Mouse (Mus musculus): ENCODE measurements around the gene Gtf2ird1. TPM values are rescaled to one million over a fixed set of nuclear protein-coding genes. Genes with fewer than 3 reads are reported as not detected.

Gtf2ird1 gene
- total and polyA plus RNA-seq, 3 experiments = 12.8 to 39.0 (median 13.1) TPM

GRCm38 (mm10) chr5:134502591-134502990 is 46.1 kb upstream of the Gtf2ird1 start:
- Histone ChIP-seq H3K9me3 (replicated peaks; ENCODE audit: low read length) (no peaks in the 10 kb centered on the region), H3K27me3 (replicated peaks) (no peaks in the 10 kb centered on the region), H3K9ac (ENCODE audit: insufficient read depth, low read depth) (no peak overlapping the region), H3K79me2 (replicated peaks; ENCODE audit: control insufficient read depth, extremely low read depth, insufficient read depth, poor library complexity, severe bottlenecking) (no peaks in the 10 kb centered on the region), H3K4me1 (ENCODE audit: control insufficient read depth in 1 of 2, insufficient read depth in 2 of 2) (peaks cover 2 to 10% of the 10 kb centered on the region in 2 experiments; a peak in 3 of 4 replicates), H3K4me3 (replicated peaks in 1 of 3; ENCODE audit: low read depth in 2 of 3, low read length in 2 of 3, poor library complexity in 1 of 3) (no peak overlapping the region), H3K36me3 (replicated peaks in 1 of 2; ENCODE audit: control insufficient read depth in 1 of 2, insufficient read depth in 1 of 2, low read length in 1 of 2) (peaks cover 0 to 71% of the 10 kb centered on the region in 2 experiments), H3K4me2 (ENCODE audit: insufficient read depth, low read depth, poor library complexity, severe bottlenecking) (no peak overlapping the region), H3K27ac (ENCODE audit: insufficient read depth, low read depth) (no peak overlapping the region)
- TF ChIP-seq JUND (conservative IDR thresholded peaks at IDR 0.05; ENCODE audit: low read depth, low read length) (no peak), ZNF384 (IDR thresholded peaks at IDR 0.05; ENCODE audit: low read depth, low read length) (no peak), PAX5 (IDR thresholded peaks at IDR 0.05; ENCODE audit: low read length) (no peak), TCF12 (IDR thresholded peaks at IDR 0.05; ENCODE audit: low read depth, low read length) (no peak), UBTF (IDR thresholded peaks at IDR 0.05; ENCODE audit: low read depth, low read length) (no peak), MAX (IDR thresholded peaks at IDR 0.05; ENCODE audit: low read length) (no peak), RCOR1 (conservative IDR thresholded peaks at IDR 0.05; ENCODE audit: low read depth, low read length) (no peak), MXI1 (IDR thresholded peaks at IDR 0.05; ENCODE audit: low read depth, low read length) (no peak), KAT2A (IDR thresholded peaks at IDR 0.05; ENCODE audit: insufficient replicate concordance, low read length) (no peak), ZC3H11A (IDR thresholded peaks at IDR 0.05; ENCODE audit: low read depth, low read length) (no peak)
- dilution Hi-C loops (cut with MboI; ENCODE audit: extremely low pct_ligation_motif_present, extremely low pct_unique_long_range_greater_than_20kb, low sequenced_read_pairs) = no loop called here
- in situ Hi-C loops (cut with MboI; ENCODE audit: low pct_ligation_motif_present, low pct_unique_long_range_greater_than_20kb, low sequenced_read_pairs) = no loop called here
- no peak for DNase-seq (ENCODE audit: extremely low read depth)

GRCm38 (mm10) chr5:134501453-134501852 is 44.9 kb upstream of the Gtf2ird1 start:
- Histone ChIP-seq H3K4me1 (ENCODE audit: control insufficient read depth in 1 of 2, insufficient read depth in 2 of 2) (peaks cover 0 to 3% of the 10 kb centered on the region in 2 experiments; a peak in 1 of 4 replicates), H3K4me3 (replicated peaks in 1 of 3; ENCODE audit: low read depth in 2 of 3, low read length in 2 of 3, poor library complexity in 1 of 3) (no peak overlapping the region), H3K9ac (ENCODE audit: insufficient read depth, low read depth) (no peak overlapping the region), H3K36me3 (replicated peaks in 1 of 2; ENCODE audit: control insufficient read depth in 1 of 2, insufficient read depth in 1 of 2, low read length in 1 of 2) (peaks cover 0 to 80% of the 10 kb centered on the region in 2 experiments), H3K4me2 (ENCODE audit: insufficient read depth, low read depth, poor library complexity, severe bottlenecking) (no peak overlapping the region), H3K27ac (ENCODE audit: insufficient read depth, low read depth) (no peak overlapping the region), H3K27me3 (replicated peaks) (no peaks in the 10 kb centered on the region), H3K9me3 (replicated peaks; ENCODE audit: low read length) (no peaks in the 10 kb centered on the region), H3K79me2 (replicated peaks; ENCODE audit: control insufficient read depth, extremely low read depth, insufficient read depth, poor library complexity, severe bottlenecking) (no peaks in the 10 kb centered on the region)
- TF ChIP-seq RCOR1 (conservative IDR thresholded peaks at IDR 0.05; ENCODE audit: low read depth, low read length) = no peak
- TF ChIP-seq ZC3H11A (IDR thresholded peaks at IDR 0.05; ENCODE audit: low read depth, low read length) = no peak
- TF ChIP-seq SMC3 (IDR thresholded peaks at IDR 0.05; ENCODE audit: low read depth, low read length) = 0 out of 2 replicates have a peak, but pooled peaks have one; percentile 12
- peak in 1 of 2 experiments; percentile 21; a peak in 2 of 4 replicates for TF ChIP-seq CTCF (conservative IDR thresholded peaks at IDR 0.05 in 1 of 2, IDR thresholded peaks at IDR 0.05 in 1 of 2; ENCODE audit: low read depth in 2 of 2, low read length in 2 of 2)
- dilution Hi-C loops (cut with MboI; ENCODE audit: extremely low pct_ligation_motif_present, extremely low pct_unique_long_range_greater_than_20kb, low sequenced_read_pairs) = no loop called here
- no peak for DNase-seq (ENCODE audit: extremely low read depth)
- in situ Hi-C loops (cut with MboI; ENCODE audit: low pct_ligation_motif_present, low pct_unique_long_range_greater_than_20kb, low sequenced_read_pairs) = no loop called here

DNA sequence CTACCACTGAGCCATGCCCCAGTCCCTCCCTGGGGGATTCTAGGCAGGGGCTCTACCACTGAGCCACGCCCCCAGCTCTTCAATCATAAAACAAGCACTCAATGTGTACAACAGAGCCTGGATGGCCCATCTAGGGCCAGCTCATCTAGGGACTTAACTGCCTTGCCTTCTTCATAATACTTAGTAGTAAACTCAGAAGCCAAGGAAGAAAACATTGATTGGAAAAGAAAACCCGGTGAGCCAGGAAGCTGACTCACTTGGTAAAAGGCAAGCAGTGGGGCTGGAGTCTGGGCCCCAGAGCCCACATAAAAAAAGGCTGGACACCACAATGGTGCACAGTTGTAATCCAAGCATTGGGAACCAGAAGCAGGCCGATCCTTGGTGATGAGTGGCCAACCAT is 44.2 kb upstream of the Gtf2ird1 start:
- Histone ChIP-seq H3K79me2 (replicated peaks; ENCODE audit: control insufficient read depth, extremely low read depth, insufficient read depth, poor library complexity, severe bottlenecking) (no peaks in the 10 kb centered on the region), H3K27me3 (replicated peaks) (no peaks in the 10 kb centered on the region), H3K4me1 (ENCODE audit: control insufficient read depth in 1 of 2, insufficient read depth in 2 of 2) (peaks cover 0 to 4% of the 10 kb centered on the region in 2 experiments; a peak in 1 of 4 replicates), H3K36me3 (replicated peaks in 1 of 2; ENCODE audit: control insufficient read depth in 1 of 2, insufficient read depth in 1 of 2, low read length in 1 of 2) (peaks cover 0 to 80% of the 10 kb centered on the region in 2 experiments), H3K27ac (ENCODE audit: insufficient read depth, low read depth) (no peak overlapping the region), H3K9ac (ENCODE audit: insufficient read depth, low read depth) (no peak overlapping the region), H3K4me2 (ENCODE audit: insufficient read depth, low read depth, poor library complexity, severe bottlenecking) (no peak overlapping the region), H3K9me3 (replicated peaks; ENCODE audit: low read length) (no peaks in the 10 kb centered on the region), H3K4me3 (replicated peaks in 1 of 3; ENCODE audit: low read depth in 2 of 3, low read length in 2 of 3, poor library complexity in 1 of 3) (no peak overlapping the region)
- TF ChIP-seq TBP (conservative IDR thresholded peaks at IDR 0.05; ENCODE audit: low read depth, low read length) (no peak), ETS1 (conservative IDR thresholded peaks at IDR 0.05; ENCODE audit: low read depth, low read length) (no peak), NELFE (IDR thresholded peaks at IDR 0.05; ENCODE audit: low read depth, low read length) (no peak), JUND (conservative IDR thresholded peaks at IDR 0.05; ENCODE audit: low read depth, low read length) (no peak), KAT2A (IDR thresholded peaks at IDR 0.05; ENCODE audit: insufficient replicate concordance, low read length) (no peak), POLR2A (IDR thresholded peaks at IDR 0.05; ENCODE audit: low read depth, low read length) (no peak), IRF4 (IDR thresholded peaks at IDR 0.05; ENCODE audit: low read depth, low read length) (no peak), UBTF (IDR thresholded peaks at IDR 0.05; ENCODE audit: low read depth, low read length) (no peak), CTCF (conservative IDR thresholded peaks at IDR 0.05 in 1 of 2, IDR thresholded peaks at IDR 0.05 in 1 of 2; ENCODE audit: low read depth in 2 of 2, low read length in 2 of 2) (no peak), CHD2 (IDR thresholded peaks at IDR 0.05; ENCODE audit: low read length) (no peak), ZNF384 (IDR thresholded peaks at IDR 0.05; ENCODE audit: low read depth, low read length) (no peak), RCOR1 (conservative IDR thresholded peaks at IDR 0.05; ENCODE audit: low read depth, low read length) (no peak), JUN (IDR thresholded peaks at IDR 0.05; ENCODE audit: insufficient read depth, low read depth, low read length) (no peak), HCFC1 (IDR thresholded peaks at IDR 0.05; ENCODE audit: low read depth, low read length) (no peak), ZKSCAN1 (IDR thresholded peaks at IDR 0.05; ENCODE audit: borderline replicate concordance, low read depth, low read length) (no peak), USF1 (IDR thresholded peaks at IDR 0.05; ENCODE audit: low read depth, low read length) (no peak), EP300 (IDR thresholded peaks at IDR 0.05; ENCODE audit: low read length) (no peak), ELF1 (IDR thresholded peaks at IDR 0.05; ENCODE audit: low read depth, low read length) (no peak)
- in situ Hi-C loops (cut with MboI; ENCODE audit: low pct_ligation_motif_present, low pct_unique_long_range_greater_than_20kb, low sequenced_read_pairs) = no loop called here
- dilution Hi-C loops (cut with MboI; ENCODE audit: extremely low pct_ligation_motif_present, extremely low pct_unique_long_range_greater_than_20kb, low sequenced_read_pairs) = no loop called here
- no peak for DNase-seq (ENCODE audit: extremely low read depth)

All from CH12.LX (cell line).